Mouse (Mus musculus): ENCODE results near the gene Ngrn. TPM values are rescaled to one million over a fixed set of nuclear protein-coding genes. Genes with fewer than 3 reads are reported as not detected.

The Ngrn gene
- total RNA-seq (2023), result 17.9 TPM

DNA sequence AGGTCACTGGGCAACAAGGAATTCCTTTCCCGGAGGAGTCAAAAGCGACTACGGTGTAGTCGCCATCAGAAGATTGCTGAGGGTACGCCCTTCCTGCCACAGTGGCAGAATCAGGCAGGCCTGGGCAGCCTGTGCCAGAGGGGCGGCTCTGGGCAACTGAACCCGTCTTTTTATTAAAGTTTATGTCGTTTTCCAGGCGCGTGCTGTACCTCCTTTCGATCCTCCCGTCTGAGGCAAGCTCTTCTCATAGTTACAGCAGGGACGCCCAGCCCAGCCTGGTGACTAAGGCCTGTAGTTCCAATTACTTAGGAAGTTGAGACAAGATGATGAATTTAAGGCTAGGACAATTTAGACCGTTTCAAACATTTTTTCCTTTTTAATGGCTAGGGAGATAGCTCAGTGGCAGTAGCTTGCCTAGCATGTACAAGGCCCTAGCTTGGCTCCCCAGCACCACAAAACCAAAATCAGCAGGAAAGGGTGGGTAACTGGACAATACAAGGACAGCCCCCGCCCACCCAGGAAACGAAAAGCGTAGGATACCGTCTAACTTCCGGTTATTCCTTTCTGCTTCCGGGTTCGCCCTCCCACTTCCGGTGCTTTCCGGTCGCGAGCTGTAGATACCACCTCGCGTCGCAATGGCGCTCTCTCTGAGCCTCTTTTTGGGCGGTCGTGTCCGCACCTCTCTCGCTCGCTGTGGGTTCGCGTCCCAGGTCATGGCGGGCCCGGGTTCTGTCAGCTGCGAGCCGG is at the start of gene Ngrn:
TSS of gene Ngrn (plus strand) at position 591 of the 747 bp plus-strand sequence.

GRCm38 (mm10) chr7:80232489-80233029 is 28.5 kb upstream of the Ngrn start, which contains the start of the genes Cib1 and Gdpgp1:
Gene Cib1, minus strand, starts transcription at chr7:80232813.
Gene Gdpgp1, plus strand, starts transcription at chr7:80232865.

DNA sequence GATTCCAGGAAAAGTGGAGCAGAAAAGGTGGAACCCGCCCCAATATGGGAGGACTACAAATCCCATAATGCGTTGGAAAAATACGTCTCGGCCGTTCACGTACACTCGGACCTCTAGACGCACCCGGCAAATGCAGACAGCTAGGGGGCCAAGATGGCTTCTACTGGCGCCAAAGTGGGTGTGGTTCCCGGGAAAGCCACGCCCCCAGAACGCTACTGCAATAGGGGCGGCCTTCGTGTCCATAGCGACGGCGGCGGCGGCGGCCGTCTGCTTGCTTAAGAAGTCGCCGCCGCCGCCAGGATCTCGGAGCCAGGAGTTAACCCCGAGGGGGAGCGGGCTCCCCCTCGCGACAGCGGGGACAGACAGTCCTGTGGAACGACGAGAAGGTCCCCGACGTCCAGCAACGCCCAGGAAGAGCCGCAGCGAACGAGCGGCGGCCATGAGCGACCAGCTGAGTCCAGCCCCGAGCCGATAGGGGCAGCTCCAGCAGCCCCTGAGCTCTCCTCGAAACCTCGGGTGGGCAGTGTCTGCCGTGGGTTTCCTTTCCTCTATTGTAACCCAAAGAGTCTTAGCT is 14.8 kb upstream of the Ngrn start, which contains the start of gene Ttll13:
TSS of gene Ttll13 (plus strand) at position 229 of the 574 bp plus-strand sequence.

GRCm38 (mm10) chr7:80268897-80269750 is 8.1 kb downstream of the Ngrn start, which contains the start of gene Vps33b:
Gene Vps33b, plus strand, starts transcription at chr7:80269649.

GRCm38 (mm10) chr7:80294062-80294763 is 33.2 kb downstream of the Ngrn start, which contains the start of gene Prc1:
Gene Prc1, plus strand, starts transcription at chr7:80294450.

Other genes starting within 250 kb of the Ngrn start
- 26.3 TPM for gene Zfp710, start 236.4 kb upstream of the Ngrn start, total RNA-seq (2023)
- 38.2 TPM for gene Idh2, start 145.8 kb upstream of the Ngrn start, total RNA-seq (2023)
- 48.9 TPM for gene Sema4b, start 74.4 kb upstream of the Ngrn start, total RNA-seq (2023)
- 49.5 TPM for gene Cib1, start 28.4 kb upstream of the Ngrn start, total RNA-seq (2023)
- 5.2 TPM for gene Gdpgp1, start 28.4 kb upstream of the Ngrn start, total RNA-seq (2023)
- 1.8 TPM for gene Ttll13, start 14.8 kb upstream of the Ngrn start, total RNA-seq (2023)
- 34.9 TPM for gene Vps33b, start 8.4 kb downstream of the Ngrn start, total RNA-seq (2023)
- 2.6 TPM for gene Prc1, start 33.2 kb downstream of the Ngrn start, total RNA-seq (2023)
- gene Rccd1, start 63.2 kb downstream of the Ngrn start, total RNA-seq (2023), result 34.9 TPM
- gene Unc45a, start 79.8 kb downstream of the Ngrn start, total RNA-seq (2023), result 135 TPM
- gene Hddc3, start 81.9 kb downstream of the Ngrn start, total RNA-seq (2023), result 8.1 TPM
- gene Man2a2, start 110.2 kb downstream of the Ngrn start, total RNA-seq (2023), result 99.7 TPM
- 8.6 TPM for gene Fes, start 126.7 kb downstream of the Ngrn start, total RNA-seq (2023)
- 66.4 TPM for gene Furin, start 144.2 kb downstream of the Ngrn start, total RNA-seq (2023)